Mouse (Mus musculus) heart, adult 2 months (tissue): Measurements from ENCODE around the gene Dars. TPM values are rescaled to one million over a fixed set of nuclear protein-coding genes. Genes with fewer than 3 reads are reported as not detected.

ENCODE experiments used
- DNase-seq, 2 experiments: peaks; one replicate each; pipeline ENCODE4 v3.0.0; 2021
- H3K27ac ChIP-seq: fragments of 200-600 bp; 2 replicates; pipeline ENCODE4 v1.8.1; 2022
- H3K27me3 ChIP-seq: fragments of 200-500 bp; 2 replicates; pipeline ENCODE4 v1.6.1; 2012; ENCODE audit warnings: mild to moderate bottlenecking, low read length, inconsistent platforms, mixed read lengths; ENCODE audit not compliant: control insufficient read depth, insufficient read depth
- H3K36me3 ChIP-seq: fragments of 200-500 bp; 2 replicates; pipeline ENCODE4 v1.6.1; 2012; ENCODE audit warnings: low read length, inconsistent platforms; ENCODE audit not compliant: control insufficient read depth, insufficient read depth
- H3K4me1 ChIP-seq: fragments of 200-500 bp; 2 replicates; pipeline ENCODE4 v1.6.1; 2011; ENCODE audit warnings: low read length; ENCODE audit not compliant: control insufficient read depth, insufficient read depth
- H3K4me3 ChIP-seq: fragments of 200-600 bp; 2 replicates; pipeline ENCODE4 v1.8.1; 2022
- H3K79me2 ChIP-seq: fragments of 200-500 bp; replicated peaks from 2 replicates; pipeline ENCODE4 v1.6.1; 2012; ENCODE audit warnings: mild to moderate bottlenecking, inconsistent platforms, low read length, moderate library complexity, mixed read lengths; ENCODE audit not compliant: control insufficient read depth, insufficient read depth
- H3K9ac ChIP-seq: fragments of 200-500 bp; 2 replicates; pipeline ENCODE4 v1.6.1; 2012; ENCODE audit warnings: low read depth, mild to moderate bottlenecking, control low read depth, inconsistent platforms, low read length, mixed read lengths
- CTCF ChIP-seq: fragments of 200-600 bp; IDR thresholded peaks from 2 replicates; pipeline ENCODE4 v1.8.1; 2022; ENCODE audit warnings: antibody characterized with exemption, mild to moderate bottlenecking, moderate library complexity
- EP300 ChIP-seq: fragments of 200-500 bp; IDR thresholded peaks from 2 replicates; pipeline ENCODE4 v1.6.1; 2011; ENCODE audit warnings: low read depth, low read length, control low read depth; ENCODE audit not compliant: insufficient read depth
- POLR2A ChIP-seq: fragments of 200-500 bp; IDR thresholded peaks from 2 replicates; pipeline ENCODE4 v1.6.1; 2011; ENCODE audit warnings: mild to moderate bottlenecking, low read depth, low read length, control low read depth; ENCODE audit not compliant: insufficient read depth
- WGBS: fragments of 180-500 bp; shearing (Covaris S2); methylation state at CpG from one replicate; pipeline ENCODE4 v1.1.7; 2018; 5-methylcytosine and 5-hydroxymethylcytosine counted together
- intact Hi-C: fragments of 180-260 bp; cut with DNase I; formaldehyde crosslinking; loops from one replicate; pipeline ENCODE4 v1.15.1; 2025
- polyA plus RNA-seq: library from polyadenylated mRNA; depleted of rRNA; stranded (reverse); fragments of >200 nt; gene quantifications from 2 replicates; pipeline ENCODE4 v1.2.3, GENCODE M21; 2012
- total RNA-seq, 2 experiments: library from RNA; stranded (reverse); gene quantifications; 2 replicates each; pipeline ENCODE4 v1.2.3; 2021

Gene Dars
- total and polyA plus RNA-seq, 3 experiments = 15.5 to 66.9 (median 57.4) TPM

DNA sequence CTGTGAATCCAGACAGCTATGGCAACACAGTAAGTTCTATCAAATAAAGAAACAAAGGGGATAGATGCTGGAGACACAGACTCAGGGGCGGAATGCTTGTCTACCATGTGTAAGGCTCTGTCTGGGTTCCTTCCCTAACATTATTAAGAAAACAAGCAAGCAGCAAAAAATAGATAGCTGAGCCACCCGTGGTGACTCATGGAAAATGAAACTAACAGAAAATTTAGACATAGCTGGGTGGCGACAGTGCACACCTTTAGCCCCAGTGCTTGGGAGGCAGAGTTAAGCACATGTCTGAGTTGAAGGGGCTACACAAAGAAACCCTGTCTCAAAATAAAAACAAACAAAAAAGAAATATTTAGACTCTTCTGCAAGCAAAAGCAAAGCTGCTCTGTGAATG is 59.7 kb downstream of the Dars start:
- 45% methylated on average over 3 of the region's 3 CpGs for WGBS
- peaks cover 5% of the 10 kb centered on the region for H3K4me1 ChIP-seq
- no peak for DNase-seq
- no peak for TF ChIP-seq CTCF
- no peak for TF ChIP-seq EP300
- no peak for TF ChIP-seq POLR2A
- H3K4me3 ChIP-seq = no peak overlapping the region
- no peaks in the 10 kb centered on the region for H3K27me3 ChIP-seq
- H3K36me3 ChIP-seq = peaks cover 4% of the 10 kb centered on the region
- no peaks in the 10 kb centered on the region; the same call in 1 of the 2 replicates for H3K79me2 ChIP-seq
- H3K9ac ChIP-seq = no peak overlapping the region; the same call in 1 of the 2 replicates
- intact Hi-C loops = no loop called here
- H3K27ac ChIP-seq = no peak overlapping the region

DNA sequence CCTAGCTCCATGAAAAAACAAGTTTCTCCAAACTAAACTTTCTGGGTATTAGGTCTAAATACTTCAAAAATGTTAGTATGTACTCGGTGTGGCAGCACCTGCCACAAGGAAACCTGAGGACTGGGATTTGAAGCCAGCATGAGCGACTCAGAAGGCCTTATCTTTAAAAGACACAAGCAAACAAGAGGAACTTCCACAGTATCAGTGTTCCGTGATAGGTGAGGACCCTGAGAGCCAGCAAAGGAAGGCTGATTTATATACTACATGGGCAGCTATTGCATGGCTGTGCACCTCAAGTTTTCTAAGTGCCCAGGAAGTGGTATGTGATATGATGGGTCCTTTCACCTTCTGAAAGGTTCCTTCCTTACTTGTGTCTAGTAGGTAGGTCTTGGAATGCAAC is 64.1 kb downstream of the Dars start:
- Histone ChIP-seq H3K27ac (no peak overlapping the region), H3K27me3 (no peaks in the 10 kb centered on the region), H3K4me3 (no peak overlapping the region), H3K9ac (no peak overlapping the region), H3K36me3 (peaks cover 4% of the 10 kb centered on the region), H3K79me2 (no peaks in the 10 kb centered on the region; the same call in 1 of the 2 replicates), H3K4me1 (peaks cover 2% of the 10 kb centered on the region)
- intact Hi-C loops = no loop called here
- DNase-seq = no peak
- 75% methylated on average over 3 of the region's 3 CpGs for WGBS
- TF ChIP-seq CTCF (no peak), EP300 (no peak), POLR2A (no peak)

DNA sequence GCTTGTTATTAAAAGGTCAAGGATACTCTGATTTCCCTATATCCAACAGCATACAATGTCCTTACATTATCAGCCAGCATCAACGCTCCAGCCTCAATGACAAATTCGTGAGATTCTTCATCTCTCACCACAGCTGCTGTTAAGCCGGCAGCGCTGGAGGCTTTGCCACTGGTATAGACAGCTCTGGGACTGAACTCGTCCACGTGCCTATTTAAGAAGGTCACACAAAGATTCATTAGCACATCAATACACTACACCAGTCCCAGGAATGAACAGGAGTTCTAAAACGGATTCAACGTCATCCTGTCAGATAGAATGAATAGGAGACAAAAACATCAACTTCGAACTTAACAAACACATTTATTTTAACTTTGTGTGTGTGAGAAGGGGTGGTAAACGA is 72.9 kb downstream of the Dars start:
- Histone ChIP-seq H3K4me1 (no peaks in the 10 kb centered on the region), H3K36me3 (no peaks in the 10 kb centered on the region; the same call in none of the 2 replicates), H3K4me3 (no peak overlapping the region), H3K9ac (no peak overlapping the region), H3K27me3 (no peaks in the 10 kb centered on the region), H3K79me2 (no peaks in the 10 kb centered on the region), H3K27ac (no peak overlapping the region)
- DNase-seq = no peak
- 88% methylated on average over 10 of the region's 10 CpGs for WGBS
- TF ChIP-seq CTCF (no peak), POLR2A (no peak), EP300 (no peak)
- intact Hi-C loops = no loop called here

DNA sequence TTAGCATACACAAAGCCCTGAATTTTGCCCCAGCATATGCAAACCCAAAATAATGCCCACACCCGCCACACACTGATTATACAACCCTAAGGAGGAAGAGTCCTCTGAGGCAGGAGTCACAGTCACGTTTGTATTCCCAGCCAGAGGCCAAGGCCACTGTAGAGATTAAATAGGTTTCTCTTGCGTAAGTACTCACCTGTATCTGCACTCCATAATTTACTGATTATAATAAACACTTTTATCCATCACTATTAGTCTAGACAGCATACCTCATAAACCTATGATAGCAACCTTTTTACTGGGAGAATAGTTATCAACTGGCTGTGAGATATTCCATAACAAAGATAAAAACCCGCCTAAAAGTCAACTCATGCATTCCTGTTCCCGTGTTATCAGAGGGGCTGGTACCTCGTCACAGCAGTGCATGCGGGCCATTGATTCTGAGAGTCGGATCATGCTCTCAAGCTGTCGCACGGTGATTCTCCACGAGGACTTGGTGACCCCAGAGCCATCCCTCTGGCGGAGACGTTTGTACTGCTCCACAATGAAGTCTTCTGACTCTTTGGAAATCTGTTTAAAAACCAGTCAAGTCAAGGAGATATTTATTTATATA is 79.4 kb downstream of the Dars start:
- Histone ChIP-seq H3K4me3 (no peak overlapping the region), H3K4me1 (no peaks in the 10 kb centered on the region), H3K27me3 (no peaks in the 10 kb centered on the region), H3K27ac (no peak overlapping the region), H3K36me3 (no peaks in the 10 kb centered on the region; the same call in 1 of the 2 replicates), H3K9ac (no peak overlapping the region), H3K79me2 (no peaks in the 10 kb centered on the region)
- 75% methylated on average over 13 of the region's 13 CpGs for WGBS
- intact Hi-C loops = no loop called here
- TF ChIP-seq EP300 (no peak), POLR2A (no peak), CTCF (no peak)
- no peak for DNase-seq

DNA sequence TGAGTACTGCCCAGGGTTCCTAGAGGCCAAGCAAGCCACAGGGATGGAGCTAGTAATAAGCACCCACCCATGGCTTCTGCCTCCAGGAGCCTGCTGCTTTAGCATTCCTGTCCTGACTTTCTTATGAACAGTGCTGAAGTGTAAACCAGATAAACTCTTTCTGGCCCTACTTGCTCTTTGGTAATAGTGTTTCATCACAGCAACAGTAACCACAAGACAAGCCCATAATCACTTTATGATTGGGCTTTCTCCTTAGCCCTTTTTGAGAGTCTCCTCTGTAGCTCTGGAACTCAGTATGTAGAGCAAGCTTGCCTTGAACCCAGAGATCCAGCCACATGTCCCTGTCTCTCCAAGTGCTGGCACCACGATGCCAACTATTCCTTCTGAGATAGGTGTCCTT is 86.9 kb downstream of the Dars start:
- H3K36me3 ChIP-seq = no peaks in the 10 kb centered on the region
- 92% methylated on average over 1 of the region's 1 CpGs for WGBS
- TF ChIP-seq EP300 (no peak), POLR2A (no peak), CTCF (no peak)

DNA sequence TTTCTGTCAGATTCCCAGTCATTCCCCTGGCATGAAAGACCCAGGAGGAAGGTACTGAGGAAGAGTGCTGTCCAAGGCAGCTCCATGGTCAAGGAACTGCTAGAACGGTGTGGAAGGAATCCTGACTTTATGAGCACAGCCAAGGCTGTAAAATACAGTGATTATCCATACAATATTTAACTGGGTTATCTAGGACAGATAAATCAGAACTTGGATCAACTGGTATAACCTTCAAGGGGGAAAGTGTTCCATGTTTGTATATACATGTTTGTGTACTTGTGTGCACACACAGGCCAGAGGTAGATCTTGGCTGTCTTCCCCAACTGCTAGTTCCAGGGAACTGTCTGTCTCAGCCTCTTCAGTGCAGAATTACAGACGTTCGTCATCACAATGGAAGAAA is 89.0 kb downstream of the Dars start, which contains the start of gene Lct:
Gene Lct, minus strand, starts transcription at position 101 of the 400 bp plus-strand sequence.
- Histone ChIP-seq H3K4me3 (no peak within 1 kb of the TSS), H3K79me2 (no peaks in the 10 kb centered on the region), H3K9ac (no peak within 1 kb of the TSS), H3K27ac (no peak within 1 kb of the TSS), H3K36me3 (no peaks in the 10 kb centered on the region), H3K4me1 (no peaks in the 10 kb centered on the region), H3K27me3 (no peaks in the 10 kb centered on the region)
- WGBS = 69% methylated on average over 3 of the region's 3 CpGs
- no peak for DNase-seq
- intact Hi-C loops = no loop called here
- TF ChIP-seq CTCF = no peak
- TF ChIP-seq EP300 = no peak
- no peak for TF ChIP-seq POLR2A

More for the DNA sequence above, 86.9 kb downstream of the Dars start:
- Histone ChIP-seq H3K27ac (no peak overlapping the region), H3K9ac (no peak overlapping the region), H3K79me2 (no peaks in the 10 kb centered on the region), H3K4me3 (no peak overlapping the region), H3K4me1 (no peaks in the 10 kb centered on the region), H3K27me3 (no peaks in the 10 kb centered on the region)
- intact Hi-C loops = no loop called here
- no peak for DNase-seq
